Mouse (Mus musculus) heart, adult 8-10 months (tissue): ENCODE results near the gene Dus3l. TPM values are rescaled to one million over a fixed set of nuclear protein-coding genes. Genes with fewer than 3 reads are reported as not detected.
A peak's percentile ranks its signal among the peaks of the same experiment; 100 is the strongest.

ENCODE experiments used
- DNase-seq: peaks from one replicate; pipeline ENCODE4 v3.0.0; 2022; ENCODE audit warnings: low spot score
- total RNA-seq, 4 experiments: library from RNA; stranded (reverse); gene quantifications; 2 replicates each; pipeline ENCODE4 v1.2.4; 2022

The Dus3l gene
- total RNA-seq, 4 experiments from 2014 or later, result 15.6 to 18.5 (median 16.6) TPM

DNA sequence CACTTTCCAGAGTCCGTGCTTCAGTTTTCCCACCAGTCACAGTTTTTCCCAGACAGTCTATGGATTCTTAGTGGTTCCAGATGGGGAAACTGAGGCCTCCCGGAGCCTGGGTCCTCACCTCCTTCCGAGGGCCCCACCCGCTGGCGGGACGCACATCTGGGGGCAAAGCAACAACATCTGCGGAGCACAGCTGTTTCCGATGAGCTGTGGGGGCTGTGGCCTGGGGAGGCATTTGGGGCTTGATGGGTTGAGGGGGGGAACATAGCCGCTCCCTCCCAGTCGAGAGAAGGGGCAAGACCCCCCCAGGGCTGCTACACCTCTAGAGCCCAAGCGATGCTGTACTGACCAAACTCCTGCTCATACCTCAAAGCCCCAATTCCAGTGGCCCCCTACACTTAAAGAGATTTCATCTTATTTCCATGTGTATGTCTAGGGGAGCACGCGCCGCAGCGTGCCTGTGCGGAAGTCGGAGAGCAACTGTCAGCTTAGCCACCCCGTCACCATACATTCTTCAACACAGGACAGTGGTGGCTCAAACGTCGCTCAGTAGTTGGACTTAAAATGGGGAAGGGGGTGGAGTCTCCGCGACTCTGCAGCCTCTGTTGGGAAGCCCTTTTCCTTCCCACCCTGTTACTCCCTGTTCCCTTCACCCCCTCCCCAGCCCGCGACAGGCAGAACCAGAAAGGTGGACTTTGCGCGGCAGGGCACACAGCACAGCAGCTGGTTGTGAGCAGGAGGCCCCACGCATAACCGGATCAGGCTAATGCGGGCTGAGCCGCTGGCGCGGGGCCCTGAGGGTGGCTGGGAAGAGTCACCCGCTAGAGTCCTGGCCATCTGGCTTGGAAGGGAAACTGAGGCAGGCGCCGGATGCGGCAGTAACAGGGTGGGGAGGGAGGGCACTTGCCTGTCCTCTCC is 10.0 kb upstream of the Dus3l start:
- no peak for DNase-seq

DNA sequence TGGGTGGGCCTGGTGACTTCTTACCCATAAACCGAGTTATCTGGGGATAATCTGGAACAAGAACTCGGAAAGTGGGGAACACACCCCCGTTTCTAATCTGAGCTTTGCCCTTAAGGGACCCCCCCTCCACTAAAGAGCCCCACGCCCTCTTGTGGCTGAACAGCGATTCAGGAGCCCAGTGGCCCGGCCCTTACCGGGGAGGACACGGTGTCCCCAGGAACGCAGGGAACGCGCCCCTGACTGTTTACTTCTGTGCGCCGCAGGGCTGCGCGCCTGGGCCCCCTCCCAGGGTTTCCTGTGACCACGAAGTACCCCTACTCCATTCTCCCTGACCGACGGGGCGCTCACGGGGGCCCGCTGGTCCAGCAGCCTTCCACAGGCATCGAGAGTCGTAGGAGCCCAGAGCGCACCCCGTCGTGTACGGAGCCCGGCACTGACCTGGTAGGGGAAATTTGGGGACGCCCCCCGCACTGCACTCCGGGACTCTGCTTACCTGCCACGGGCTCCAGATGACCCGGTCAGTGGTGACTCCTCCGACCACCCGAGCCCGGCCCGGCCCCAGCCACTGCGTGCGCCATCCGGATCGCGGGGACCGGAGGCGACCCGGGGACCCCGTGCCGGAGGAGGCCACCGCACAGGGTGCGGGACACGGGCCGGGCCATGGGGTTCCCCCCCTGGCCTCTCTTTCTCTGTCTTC is 7.7 kb upstream of the Dus3l start:
- DNase-seq, result no peak

DNA sequence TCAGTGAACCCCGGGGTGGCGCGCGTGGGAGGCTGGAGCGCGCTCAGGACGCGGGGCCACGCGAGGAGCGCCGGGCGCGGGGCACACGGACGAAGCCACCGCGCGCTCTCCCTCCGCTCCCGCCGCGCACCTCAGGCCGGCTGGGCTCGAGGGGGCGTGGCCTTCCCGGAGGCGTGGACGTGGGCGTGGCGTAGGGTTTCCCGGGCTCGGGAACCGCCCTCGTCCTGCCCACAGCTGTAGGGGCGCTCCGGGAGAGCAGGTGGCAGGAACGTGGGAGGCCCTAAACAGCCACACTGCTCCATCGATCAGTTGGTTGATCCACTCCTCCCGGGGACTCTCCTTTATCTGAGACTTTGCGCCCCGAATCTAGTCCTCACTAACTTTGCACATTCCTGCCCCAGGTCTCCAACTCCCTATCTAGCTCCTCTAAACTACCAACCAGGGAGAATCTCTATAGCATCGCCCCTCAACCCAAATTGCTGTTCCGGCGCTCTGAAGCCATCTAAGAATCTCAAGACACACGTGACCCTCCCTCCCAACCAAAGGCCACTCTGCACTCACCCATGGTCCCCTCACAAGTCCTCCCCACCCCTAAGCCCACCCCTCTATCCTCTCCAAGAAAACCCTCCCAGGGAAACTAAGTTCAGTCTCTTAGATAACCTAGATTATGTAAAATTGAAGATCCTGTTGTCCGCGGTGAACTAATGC is 7.0 kb upstream of the Dus3l start, which contains the start of gene Nrtn:
TSS of gene Nrtn (minus strand) at position 115 of the 708 bp plus-strand sequence.
- DNase-seq, result peak; percentile 79

DNA sequence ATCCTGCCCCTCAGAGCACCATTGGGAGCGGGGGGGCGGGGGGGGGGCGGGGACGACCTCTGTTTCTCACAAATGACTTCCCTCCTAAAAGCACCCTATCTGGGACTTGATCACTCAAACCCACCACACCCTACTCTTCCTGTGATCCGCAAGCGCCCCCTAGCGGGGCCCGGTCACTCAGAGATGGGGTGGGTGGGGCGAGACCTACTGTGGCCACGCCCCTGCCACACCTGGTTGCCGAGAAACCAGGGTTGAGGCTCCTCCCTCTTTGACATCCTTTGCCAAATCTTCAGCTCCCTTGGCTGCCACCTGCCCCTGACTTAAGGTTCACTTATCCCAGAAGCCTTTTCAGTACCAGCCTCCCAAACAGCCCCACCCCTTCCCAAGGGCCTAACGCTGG is 6.4 kb upstream of the Dus3l start:
- no peak for DNase-seq

DNA sequence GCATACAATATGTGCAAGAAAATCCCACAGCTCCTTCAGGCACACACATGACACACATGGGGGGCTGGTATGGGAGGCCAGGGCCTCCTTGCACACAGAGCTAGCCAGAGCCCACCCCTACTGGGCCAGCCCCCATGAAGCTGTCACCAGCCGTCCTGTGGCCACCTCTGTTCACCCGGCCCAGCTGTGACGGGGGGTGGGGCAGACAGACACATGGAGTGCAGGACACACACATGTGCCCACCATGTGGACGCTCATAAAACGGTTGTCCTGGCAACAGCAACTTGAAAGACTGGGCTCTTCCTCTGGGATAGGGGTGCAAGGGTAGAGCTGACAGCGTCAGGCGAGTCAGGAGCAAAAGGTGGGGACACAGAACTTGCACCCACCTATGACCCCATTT is 5.3 kb upstream of the Dus3l start:
- DNase-seq, result no peak

DNA sequence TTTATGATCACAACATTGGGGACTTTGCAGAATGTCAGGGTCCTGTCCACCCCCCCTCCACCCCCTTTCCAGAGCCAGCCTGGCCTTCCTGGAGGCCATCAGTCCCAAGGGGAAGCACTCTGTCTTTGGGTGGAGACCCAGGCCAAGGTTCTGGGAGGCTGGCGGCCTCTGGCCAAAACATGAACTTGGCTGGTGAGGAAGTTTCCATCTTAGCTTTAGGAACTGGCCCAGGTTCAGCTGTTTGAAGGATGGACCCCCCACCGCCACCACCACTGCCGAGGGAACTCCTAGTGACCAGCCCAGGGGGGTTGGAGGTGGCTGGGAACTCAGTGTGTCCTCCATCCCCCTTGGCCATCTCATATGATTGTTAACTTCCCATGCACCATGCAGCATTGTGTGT is 3.5 kb upstream of the Dus3l start:
- no peak for DNase-seq

DNA sequence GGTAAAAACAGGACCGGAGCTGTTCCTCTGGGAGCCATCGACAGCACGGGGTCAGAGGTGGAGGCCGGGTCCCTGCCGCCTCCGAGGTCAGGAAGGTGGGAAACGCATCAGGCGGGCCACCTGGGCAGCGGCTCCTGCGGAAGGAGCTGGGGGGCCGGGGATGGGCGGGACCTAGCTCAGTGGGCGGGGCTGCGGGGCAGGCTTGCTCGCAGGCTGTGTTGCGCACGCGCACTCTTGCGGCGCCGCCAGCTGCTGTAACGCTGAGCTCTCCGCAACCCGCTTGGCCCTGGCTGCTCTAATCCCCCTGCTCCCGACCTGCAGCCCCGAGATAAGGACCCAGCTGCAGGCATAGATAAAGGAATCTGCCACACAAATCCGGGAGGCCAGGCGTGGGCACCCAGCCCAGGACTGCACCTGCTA is 2.6 kb upstream of the Dus3l start:
- DNase-seq, result peak; percentile 80

DNA sequence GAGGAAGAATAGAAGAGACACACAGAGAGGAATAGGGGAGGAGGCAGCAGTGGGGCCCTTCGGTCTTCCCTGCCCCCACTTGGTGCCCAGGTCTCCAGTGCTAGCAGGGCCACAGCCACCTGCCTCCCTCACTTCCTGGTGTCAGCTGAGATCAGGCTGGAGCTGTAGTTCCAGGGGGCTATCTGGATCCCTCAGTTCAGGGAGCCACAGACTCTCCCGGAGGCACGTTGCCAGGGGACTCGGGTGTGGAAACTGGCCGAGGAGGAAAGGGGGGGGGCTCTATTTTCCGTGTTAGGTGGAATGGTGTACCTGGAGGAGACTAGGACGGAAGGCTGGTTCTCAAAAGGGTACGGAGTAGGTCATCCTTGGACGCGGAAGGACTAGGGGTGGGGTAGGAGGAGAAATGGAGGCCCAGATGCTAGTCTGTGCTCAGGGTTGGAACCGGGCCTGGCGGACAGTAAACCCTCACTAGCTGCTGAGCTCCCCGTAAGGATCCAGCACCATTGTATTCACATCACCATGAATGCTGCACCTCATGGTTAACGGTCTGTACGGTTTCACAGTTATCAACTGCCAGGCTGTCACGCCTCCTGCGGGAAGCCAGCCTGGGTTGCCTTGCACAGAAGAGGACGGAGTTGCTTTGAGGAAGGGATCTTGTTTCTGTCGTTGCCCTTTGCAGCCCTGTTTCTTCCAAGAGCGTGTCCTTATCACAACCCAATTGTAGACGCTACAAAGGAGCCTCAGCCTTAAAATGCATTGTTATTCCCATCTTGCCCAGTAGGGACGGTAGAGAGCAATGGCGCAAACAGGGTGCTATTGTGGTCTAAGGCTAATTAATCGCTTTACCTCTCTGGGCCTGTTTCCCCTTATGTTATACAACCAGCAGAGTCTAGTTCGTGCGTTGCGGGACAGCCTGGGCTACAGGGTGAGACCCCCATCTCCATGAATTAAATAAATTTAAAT is 1.5 kb upstream of the Dus3l start:
- peak; percentile 70 for DNase-seq

DNA sequence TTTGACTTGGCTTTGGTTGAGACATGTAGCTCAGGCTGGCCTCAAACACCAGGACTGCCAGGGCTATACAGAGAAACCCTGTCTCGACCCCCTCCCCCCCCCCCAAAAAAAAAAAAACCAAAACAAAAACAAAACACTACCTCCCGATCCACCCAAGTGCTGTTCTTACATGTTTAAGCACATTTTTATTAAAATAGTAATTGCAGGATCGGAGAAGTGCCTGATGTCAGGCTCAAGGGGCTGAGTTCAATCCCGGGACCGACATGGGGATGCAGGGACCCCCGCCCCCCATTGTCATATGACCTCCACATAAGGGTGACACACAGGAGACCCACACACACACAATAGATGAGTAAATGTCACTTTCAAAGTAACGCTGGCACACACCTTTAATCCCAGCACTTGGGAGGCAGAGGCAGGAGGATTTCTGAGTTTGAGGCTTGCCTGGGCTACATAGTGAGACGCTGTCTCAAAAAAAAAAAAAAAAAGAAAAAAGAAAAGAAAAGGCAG is 761 bp upstream of the Dus3l start:
- DNase-seq, result no peak

DNA sequence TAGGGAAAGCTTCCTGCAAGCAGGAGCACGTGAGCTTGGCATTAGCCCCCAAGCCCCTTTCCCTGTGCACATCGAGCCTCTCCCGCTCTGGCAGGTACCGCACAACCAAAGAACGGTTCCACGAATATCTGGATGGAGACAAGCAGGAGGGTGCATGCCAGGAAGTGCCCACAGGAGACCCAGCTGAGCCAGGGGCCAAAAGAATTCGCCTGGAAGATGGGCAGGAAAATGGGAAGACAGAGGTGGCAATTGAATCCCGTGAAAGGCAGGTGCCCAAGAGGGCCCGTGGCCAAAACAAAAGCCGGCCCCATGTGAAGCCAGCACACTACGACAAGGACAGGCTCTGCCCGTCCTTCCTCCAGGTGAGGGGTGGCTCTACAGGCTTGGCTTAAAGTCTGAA is 874 bp downstream of the Dus3l start:
- DNase-seq, result no peak

DNA sequence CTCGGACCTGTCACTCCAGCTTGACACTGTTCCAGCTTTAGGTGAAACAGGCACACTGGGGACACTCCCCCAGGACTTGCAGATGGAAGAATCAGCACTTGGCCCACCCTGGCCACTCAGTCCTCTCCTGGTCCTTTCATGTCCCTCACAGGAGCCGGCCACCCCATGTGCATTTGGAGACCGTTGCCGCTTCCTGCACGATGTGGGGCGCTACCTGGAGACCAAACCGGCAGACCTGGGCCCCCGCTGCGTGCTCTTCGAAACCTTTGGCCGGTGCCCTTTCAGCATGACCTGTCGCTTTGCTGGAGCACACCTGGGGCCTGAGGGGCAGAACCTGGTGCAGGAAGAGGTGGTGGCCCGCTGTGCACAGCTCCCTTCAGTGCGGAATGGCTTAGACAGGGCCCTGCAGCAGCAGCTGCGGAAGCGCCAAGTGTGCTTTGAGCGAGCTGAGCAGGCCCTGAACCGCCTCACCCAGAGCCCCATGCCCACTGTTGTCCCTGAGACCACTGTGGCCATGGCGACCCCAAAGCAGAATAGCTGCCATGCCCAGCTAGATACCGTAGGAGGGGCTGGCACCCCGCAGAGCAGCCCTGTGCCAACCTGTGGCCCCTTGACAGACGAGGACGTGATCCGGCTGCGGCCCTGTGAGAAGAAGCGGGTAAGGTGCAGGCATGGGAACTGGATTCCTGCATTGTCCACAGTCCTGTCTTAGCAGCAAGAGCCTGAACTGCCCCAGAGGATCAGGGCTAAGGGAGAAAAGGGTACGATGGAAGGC is 2.3 kb downstream of the Dus3l start:
- no peak for DNase-seq

DNA sequence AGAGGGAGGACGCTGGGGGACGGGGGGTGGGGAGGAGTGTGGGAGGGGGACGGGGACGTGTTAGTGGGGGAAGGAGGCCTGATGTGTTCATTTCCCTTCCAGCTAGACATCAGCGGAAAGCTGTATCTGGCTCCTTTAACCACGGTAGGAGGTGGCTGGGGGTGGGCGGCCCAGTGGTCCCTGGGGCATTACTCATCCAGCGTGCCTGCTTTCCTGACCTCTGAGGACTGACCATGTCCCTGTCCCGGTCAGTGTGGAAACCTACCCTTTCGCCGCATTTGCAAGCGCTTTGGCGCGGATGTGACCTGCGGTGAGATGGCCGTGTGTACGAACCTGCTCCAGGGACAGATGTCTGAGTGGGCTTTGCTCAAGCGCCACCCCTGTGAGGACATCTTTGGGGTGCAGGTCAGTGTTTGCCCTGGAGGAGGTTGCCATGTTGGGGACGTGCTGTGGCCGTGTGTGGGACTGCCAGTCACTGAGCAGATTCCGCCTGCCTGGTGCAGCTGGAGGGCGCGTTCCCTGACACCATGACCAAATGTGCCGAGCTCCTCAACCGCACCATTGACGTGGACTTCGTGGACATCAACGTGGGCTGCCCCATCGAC is 3.1 kb downstream of the Dus3l start:
- no peak for DNase-seq

DNA sequence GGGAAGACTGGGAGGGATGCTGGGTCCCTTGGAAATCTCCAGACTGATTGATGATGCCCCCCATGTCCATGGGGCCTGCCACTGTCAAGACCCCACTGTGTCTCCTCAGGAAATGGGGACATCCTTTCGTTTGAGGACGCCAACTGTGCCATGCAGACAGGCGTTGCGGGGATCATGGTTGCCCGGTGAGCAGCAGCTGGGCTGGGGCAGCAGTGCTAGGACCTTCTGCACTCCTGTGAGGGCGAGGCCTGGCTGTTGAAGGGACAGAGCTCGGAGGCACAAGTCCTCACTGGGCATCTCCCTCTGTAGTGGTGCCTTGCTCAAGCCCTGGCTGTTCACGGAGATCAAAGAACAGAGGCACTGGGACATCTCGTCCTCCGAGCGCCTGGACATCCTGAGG is 4.4 kb downstream of the Dus3l start:
- no peak for DNase-seq

DNA sequence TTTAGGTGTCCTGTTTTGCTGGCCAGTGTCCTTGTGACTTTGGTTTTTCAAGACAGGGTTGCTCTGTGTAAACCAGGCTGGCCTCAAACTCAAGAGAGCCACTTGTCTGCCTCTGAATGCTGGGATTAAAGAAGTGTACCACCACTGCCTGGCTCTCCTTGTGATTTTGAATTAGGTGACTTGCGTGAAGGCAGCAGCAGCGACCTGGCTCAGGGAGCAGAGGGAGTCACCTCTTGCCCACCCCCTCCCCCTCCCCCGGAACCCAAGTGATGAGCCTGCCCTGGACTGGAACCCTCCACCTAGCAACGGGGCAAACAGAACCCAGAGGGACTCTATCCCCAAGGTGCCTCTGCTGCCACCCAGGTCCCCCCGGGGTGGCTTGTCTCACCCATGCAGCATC is 5.4 kb downstream of the Dus3l start, which contains the start of gene Prr22:
TSS of gene Prr22 (plus strand) at position 301 of the 400 bp plus-strand sequence.
- no peak for DNase-seq

DNA sequence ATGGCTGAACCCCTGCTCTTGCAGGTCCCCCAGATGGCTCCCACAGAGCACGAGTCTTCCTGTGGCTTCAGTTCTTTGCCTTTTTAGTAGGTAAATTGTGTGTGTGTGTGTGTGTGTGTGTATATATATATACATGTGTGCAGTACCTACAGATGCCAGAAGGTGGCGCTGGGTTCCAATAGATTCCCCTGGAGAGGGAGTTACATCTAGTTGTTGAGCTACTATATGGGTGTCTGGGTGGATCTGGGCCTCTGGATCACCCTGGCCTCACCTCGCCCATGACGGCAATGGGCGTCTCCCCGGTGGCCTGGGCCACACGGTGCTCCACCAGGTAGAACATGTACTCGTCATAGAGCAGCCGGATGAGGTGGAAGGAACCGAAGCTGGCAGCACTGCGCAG is 13.0 kb downstream of the Dus3l start:
- DNase-seq, result no peak

DNA sequence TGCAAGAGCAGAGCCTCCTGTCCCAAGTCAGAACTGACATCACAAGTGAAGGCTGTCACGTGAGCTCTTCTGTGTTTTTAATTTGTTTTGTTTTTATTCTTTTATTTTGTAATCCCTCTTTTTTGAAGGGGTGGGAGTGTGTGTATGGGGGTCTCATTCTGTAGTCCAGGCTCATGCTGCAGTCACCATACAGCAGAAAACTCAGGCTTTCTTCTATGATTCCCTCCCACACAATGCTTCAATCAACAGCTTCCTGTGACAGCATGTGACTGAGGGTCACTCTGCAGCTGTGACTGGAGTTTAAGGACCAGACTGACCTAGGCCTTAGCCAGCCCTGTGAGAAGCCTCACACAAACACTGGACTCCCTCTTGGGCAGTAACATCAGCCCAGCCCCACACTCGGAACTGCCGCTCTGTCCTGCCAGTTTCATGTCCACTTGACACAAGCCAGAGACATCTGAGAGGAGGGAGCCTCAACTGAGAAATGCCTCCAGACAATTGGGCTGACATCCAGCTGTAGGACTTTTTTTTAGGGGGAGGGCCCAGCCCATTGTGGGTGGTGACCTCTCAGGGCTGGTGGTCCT is 14.3 kb downstream of the Dus3l start:
- DNase-seq, result no peak

DNA sequence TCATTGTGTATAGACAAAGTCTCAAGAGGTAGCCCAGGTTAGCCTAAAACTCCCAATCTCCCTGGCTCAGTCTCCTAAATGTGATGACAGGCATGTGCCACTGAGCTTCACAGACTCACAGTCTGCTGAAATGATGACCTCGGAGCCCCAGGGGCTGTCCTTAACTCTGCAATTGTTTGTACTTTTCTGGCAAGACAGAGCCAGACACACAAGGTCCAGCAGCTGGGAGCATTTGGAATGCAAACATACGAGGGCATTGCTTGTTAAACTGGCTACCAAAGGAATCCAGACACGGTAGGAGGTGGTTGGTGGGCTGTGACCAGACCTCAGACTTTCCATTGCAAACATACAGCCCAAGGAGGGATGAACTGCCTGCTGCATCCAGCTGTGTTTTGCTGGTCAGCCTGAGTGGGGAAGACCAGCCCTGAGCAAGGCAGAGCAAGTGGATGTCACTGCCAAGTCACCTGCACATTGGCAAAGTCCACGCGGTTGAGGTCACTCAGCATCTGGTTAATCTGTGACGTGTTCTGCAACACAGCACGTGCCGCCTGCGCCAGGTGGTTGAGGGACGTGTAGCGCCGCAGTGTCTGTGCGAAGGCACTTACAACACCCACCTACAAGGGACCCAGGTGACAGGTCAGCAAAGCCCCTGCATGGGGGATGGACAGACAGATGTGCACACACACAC is 15.9 kb downstream of the Dus3l start:
- no peak for DNase-seq

DNA sequence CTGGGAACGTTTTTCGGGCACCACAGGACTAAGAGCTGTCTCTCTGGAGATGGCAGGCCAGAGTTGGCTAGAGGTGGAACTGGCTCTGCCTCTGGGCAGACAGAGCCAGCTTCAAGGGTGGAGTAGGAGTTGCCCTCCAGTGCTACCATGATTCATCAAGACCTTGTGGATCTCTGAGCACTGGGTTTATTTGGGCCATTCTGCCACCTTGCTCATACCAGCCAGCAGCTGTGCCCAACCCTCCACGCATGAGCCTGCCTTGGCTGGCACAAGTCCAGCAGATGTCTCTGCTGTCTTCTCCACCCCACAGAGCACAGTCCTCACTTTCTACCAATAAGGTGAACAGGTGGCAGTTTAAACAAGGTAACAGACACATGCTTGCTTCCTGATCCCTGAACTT is 24.3 kb downstream of the Dus3l start:
- no peak for DNase-seq

DNA sequence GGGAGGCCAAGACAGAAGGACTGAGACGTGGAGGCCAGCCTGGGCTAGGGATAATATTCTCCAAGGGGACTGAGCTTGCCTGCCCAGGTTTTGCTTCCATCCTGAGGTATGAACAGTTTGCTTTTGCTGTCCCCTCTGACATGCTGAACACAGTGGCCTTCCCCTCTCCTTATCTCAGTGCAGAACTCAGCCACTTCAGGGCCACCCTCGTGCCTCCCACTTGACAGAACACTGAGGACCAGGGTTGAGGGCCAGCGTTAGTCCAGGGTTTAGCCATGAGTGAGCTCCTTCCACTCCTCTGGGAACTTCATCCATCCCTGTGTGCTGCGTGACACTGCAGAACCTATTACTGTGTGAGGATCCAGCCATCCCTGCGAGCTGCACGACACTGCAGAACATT is 24.7 kb downstream of the Dus3l start:
- no peak for DNase-seq
